Mouse (Mus musculus) liver, embryonic 14 days (tissue): Measurements from ENCODE around the gene Mageh1. TPM values are rescaled to one million over a fixed set of nuclear protein-coding genes. Genes with fewer than 3 reads are reported as not detected.

Experiments used
- polyA plus RNA-seq: library from polyadenylated mRNA; depleted of rRNA; stranded (reverse); fragments of >200 nt; gene quantifications from 2 replicates; pipeline ENCODE4 v1.2.3, GENCODE M21; 2012; rRNA removed

Gene Mageh1
- polyA plus RNA-seq: 4.3 and 4.5 TPM in 2 replicates

GRCm38 (mm10) chrX:153037087-153037971 is at the start of gene Mageh1:
Gene Mageh1, minus strand, starts transcription at chrX:153037575.

DNA sequence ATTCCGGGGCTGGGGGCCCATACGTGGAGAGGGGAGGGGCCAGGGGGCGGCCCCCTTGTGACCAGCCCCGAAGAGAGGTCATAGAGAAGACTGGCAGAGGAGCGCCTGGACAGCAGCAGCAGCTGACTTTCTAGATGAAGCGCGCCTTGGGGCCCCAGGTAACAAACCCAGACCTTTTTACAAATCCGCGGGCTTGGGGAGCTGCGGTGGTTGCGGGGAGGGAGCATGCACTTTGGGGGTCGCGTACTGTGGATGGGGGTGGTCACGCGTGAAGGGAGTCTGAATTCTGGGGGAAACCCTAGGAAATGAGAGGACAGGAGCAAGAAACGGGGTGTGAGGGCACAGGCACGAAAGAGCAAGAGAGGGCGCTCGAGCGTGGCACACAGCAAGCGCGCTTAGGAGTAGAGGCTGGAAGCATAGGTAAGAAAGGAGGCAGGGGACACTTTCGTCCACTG is 31.0 kb downstream of the Mageh1 start, which contains the start of gene Usp51:
Gene Usp51, plus strand, starts transcription at position 83 of the 455 bp plus-strand sequence.

Other genes starting within 250 kb of the Mageh1 start
- 0.19 and 0.22 TPM in 2 replicates for gene Usp51, start 31.1 kb downstream of the Mageh1 start, polyA plus RNA-seq
- not detected in 2 replicates for gene Foxr2, start 81.2 kb upstream of the Mageh1 start, polyA plus RNA-seq
- gene Rragb, start 102.4 kb upstream of the Mageh1 start, polyA plus RNA-seq: 0.84 and 1.1 TPM in 2 replicates
- 0.25 and 0.29 TPM in 2 replicates for gene Klf8, start 199.9 kb upstream of the Mageh1 start, polyA plus RNA-seq